Mouse (Mus musculus) lung, adult 2 months (tissue): Measurements from ENCODE around the gene Slc22a16. TPM values are rescaled to one million over a fixed set of nuclear protein-coding genes. Genes with fewer than 3 reads are reported as not detected.

ENCODE experiments used
- DNase-seq: peaks from one replicate; pipeline ENCODE4 v3.0.0; 2022
- H3K4me1 ChIP-seq: fragments of 200-500 bp; 2 replicates; pipeline ENCODE4 v1.6.1; 2011; ENCODE audit warnings: low read length; ENCODE audit not compliant: control insufficient read depth, insufficient read depth
- H3K4me3 ChIP-seq: fragments of 200-500 bp; replicated peaks from 2 replicates; pipeline ENCODE3; 2011; ENCODE audit warnings: low read depth, mild to moderate bottlenecking, control low read depth, low read length; ENCODE audit errors: extremely low read depth
- CTCF ChIP-seq: fragments of 200-500 bp; IDR thresholded peaks from 2 replicates; pipeline ENCODE4 v1.5.1; 2011; ENCODE audit warnings: mild to moderate bottlenecking, low read length, control low read depth; ENCODE audit not compliant: insufficient read depth
- POLR2A ChIP-seq: fragments of 200-500 bp; IDR thresholded peaks from 2 replicates; pipeline ENCODE4 v1.6.1; 2011; ENCODE audit warnings: low read depth, mild to moderate bottlenecking, control low read depth, low read length, borderline replicate concordance; ENCODE audit errors: extremely low read depth
- WGBS: fragments of 180-500 bp; shearing (Covaris S2); methylation state at CpG from one replicate; pipeline ENCODE4 v1.1.7; 2018; 5-methylcytosine and 5-hydroxymethylcytosine counted together
- polyA plus RNA-seq: library from polyadenylated mRNA; depleted of rRNA; stranded (reverse); fragments of >200 nt; gene quantifications from 2 replicates; pipeline ENCODE4 v1.2.3, GENCODE M21; 2012; rRNA removed

Slc22a16 gene
- polyA plus RNA-seq, 1 experiment: not detected

DNA sequence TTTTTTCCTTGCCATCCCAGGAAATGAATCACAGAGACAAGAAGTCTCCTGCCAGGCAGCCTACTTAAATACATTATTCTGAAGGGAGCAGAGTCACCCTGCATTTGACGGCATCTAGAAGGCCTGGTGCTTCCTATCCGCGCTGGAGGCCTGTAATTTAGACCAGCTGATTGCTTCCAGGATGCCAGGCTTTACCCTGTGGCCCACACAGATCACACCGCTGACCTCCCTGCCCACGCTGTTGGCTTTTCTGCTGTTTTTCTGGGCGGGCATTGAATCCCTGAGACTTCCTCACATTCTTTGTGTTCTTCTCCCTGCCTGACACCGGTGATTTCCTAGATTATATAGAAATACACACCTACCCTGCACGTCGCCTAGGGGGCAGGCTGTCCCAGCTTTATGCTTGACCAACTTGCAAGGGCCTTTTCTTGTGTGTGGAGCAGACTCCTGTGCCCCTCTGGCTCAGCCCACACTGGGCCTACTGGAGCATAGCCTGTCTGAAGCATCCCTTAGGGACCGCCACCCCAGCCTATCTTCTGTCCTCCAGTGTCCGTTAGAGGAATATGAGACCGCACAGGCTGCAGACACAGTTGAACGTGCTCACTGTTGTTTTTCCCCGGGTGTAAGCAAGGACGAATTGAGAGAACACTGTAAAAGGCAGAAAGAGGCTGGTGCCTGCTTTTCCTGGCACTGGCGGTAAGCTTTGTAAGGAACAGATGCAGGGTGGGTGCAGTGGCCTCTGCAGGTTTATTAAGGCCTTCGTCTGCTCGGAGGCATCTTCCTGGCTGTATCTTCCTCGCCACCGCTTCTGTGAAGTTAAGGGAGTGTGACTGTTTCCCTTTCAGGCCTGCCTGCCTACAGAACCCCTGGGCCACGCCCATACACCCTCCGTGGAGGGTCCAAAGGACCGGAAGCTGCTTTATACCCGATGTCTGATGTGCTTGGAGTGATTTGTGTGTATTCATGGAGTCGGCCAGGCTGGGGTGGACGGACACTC, 69.0 kb downstream of the Slc22a16 start:
- DNase-seq: no peak
- WGBS: 72% methylated on average over 26 of the region's 26 CpGs

GRCm38 (mm10) chr10:40640406-40640805, 70.3 kb downstream of the Slc22a16 start:
- H3K4me1 ChIP-seq: no peaks in the 10 kb centered on the region
- H3K4me3 ChIP-seq: no peak overlapping the region
- DNase-seq: no peak
- TF ChIP-seq POLR2A (no peak), CTCF (no peak)
- WGBS: 90% methylated on average over 4 of the region's 4 CpGs

More for the DNA sequence above, 69.0 kb downstream of the Slc22a16 start:
- no peak for TF ChIP-seq CTCF
- TF ChIP-seq POLR2A: no peak
- no peaks in the 10 kb centered on the region for H3K4me1 ChIP-seq
- no peak overlapping the region for H3K4me3 ChIP-seq

DNA sequence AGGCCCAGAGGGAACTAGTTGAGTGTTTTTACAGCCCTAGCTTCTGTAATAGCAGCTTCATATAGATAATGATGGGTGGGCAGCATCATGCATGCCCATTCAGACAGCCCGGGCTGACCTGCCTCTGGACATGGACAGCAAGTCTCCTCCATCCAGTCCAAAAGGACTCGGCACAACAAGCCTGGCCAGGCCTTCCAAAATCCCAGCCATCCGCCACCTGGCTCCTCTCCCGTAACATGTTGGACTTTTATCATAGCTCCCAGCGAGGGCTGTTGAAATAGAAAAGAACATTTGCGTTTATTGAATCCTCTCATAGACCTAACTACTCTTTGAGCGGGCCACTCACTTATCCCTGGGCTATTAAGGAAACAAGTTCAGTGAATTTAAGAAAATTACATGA, 71.8 kb downstream of the Slc22a16 start:
- WGBS: 81% methylated on average over 7 of the region's 7 CpGs
- no peaks in the 10 kb centered on the region for H3K4me1 ChIP-seq
- H3K4me3 ChIP-seq: no peak overlapping the region
- DNase-seq: no peak
- TF ChIP-seq POLR2A: no peak
- TF ChIP-seq CTCF: no peak

GRCm38 (mm10) chr10:40643126-40643525, 73.0 kb downstream of the Slc22a16 start:
- no peak for TF ChIP-seq CTCF
- TF ChIP-seq POLR2A: no peak
- WGBS: 68% methylated on average over 5 of the region's 5 CpGs
- Histone ChIP-seq H3K4me3 (no peak overlapping the region), H3K4me1 (no peaks in the 10 kb centered on the region)
- DNase-seq: no peak

GRCm38 (mm10) chr10:40644456-40644855, 74.3 kb downstream of the Slc22a16 start:
- no peak for DNase-seq
- H3K4me3 ChIP-seq: no peak overlapping the region
- WGBS: 57% methylated on average over 9 of the region's 9 CpGs
- H3K4me1 ChIP-seq: no peaks in the 10 kb centered on the region
- TF ChIP-seq CTCF (no peak), POLR2A (no peak)

- DNase-seq: no peak
- TF ChIP-seq CTCF (no peak), POLR2A (no peak)
- Histone ChIP-seq H3K4me3 (no peak overlapping the region), H3K4me1 (no peaks in the 10 kb centered on the region)
- WGBS: 73% methylated on average over 1 of the region's 1 CpGs
Measured at GRCm38 (mm10) chr10:40645346-40645745, 75.2 kb downstream of the Slc22a16 start.

GRCm38 (mm10) chr10:40648776-40649175, 78.6 kb downstream of the Slc22a16 start:
- no peak overlapping the region for H3K4me3 ChIP-seq
- DNase-seq: no peak
- no peaks in the 10 kb centered on the region for H3K4me1 ChIP-seq
- TF ChIP-seq POLR2A: no peak
- TF ChIP-seq CTCF: no peak
- WGBS: 82% methylated on average over 12 of the region's 12 CpGs

DNA sequence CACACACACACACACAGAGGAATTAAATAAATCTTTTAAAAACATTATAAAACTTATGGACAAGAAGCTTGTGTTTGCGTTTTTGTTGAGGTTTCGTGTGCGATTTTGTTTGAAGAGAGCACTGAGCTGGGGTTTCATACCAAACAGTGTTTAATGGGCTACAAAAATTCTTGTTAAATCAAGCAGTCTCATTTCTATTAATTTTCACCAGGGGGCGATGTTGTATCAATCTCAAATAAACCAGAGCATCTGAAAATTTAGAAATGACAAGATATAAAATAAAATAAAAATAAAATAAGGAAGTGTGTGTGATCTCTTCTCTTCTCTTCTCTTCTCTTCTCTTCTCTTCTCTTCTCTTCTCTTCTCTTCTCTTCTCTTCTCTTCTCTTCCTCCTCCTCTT, 79.5 kb downstream of the Slc22a16 start:
- TF ChIP-seq CTCF (no peak), POLR2A (no peak)
- H3K4me3 ChIP-seq: no peak overlapping the region
- no peaks in the 10 kb centered on the region for H3K4me1 ChIP-seq
- 19% methylated on average over 4 of the region's 4 CpGs for WGBS
- no peak for DNase-seq

GRCm38 (mm10) chr10:40651676-40652075, 81.5 kb downstream of the Slc22a16 start:
- TF ChIP-seq POLR2A: no peak
- no peak for TF ChIP-seq CTCF
- DNase-seq: no peak
- 33% methylated on average over 2 of the region's 2 CpGs for WGBS

More at GRCm38 (mm10) chr10:40651676-40652075, 81.5 kb downstream of the Slc22a16 start:
- H3K4me3 ChIP-seq: no peak overlapping the region
- no peaks in the 10 kb centered on the region for H3K4me1 ChIP-seq

Other genes starting within 250 kb of the Slc22a16 start
- gene Cdk19, start 230.8 kb upstream of the Slc22a16 start, polyA plus RNA-seq: 10.9 and 21.5 TPM in 2 replicates
- gene Ddo, start 59.7 kb downstream of the Slc22a16 start, polyA plus RNA-seq: 9.1 and 11.3 TPM in 2 replicates
- 16.9 and 18.2 TPM in 2 replicates for gene Mettl24, start 112.9 kb downstream of the Slc22a16 start, polyA plus RNA-seq